Mouse (Mus musculus): ENCODE results near the gene Etnk2.
A peak's percentile ranks its signal among the peaks of the same experiment; 100 is the strongest.

The Etnk2 gene

DNA sequence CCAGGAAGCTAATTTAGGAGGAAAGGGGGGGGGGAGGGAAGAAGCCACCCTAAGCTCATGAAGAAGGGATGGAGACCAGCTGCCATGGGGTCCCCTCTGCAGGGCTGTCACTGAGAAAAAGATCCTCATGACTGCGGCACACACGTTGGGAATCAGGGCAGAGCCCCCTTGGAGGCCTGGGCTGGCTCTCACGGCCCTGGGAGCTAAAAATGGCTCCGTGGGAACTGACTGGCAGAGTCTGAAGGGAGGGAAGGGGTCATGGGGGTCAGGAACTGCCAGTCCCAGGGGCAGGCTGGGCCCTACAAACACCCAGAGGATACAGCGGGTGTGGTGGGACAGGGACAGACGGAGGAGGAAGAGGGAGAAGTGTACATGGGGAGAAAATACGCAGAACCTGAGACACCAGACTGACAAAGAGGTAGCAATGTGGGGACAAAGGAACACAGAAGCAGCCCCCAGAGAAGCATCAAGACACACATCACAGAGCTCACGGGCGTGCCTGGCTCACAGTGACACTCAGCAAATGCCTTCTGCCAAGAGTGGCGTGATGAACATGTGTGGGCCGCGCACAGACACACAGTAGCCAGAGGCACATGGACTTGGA, 19.3 kb downstream of the Etnk2 start:
- no peak for DNase-seq (ENCODE audit: low spot score)

- no peak for DNase-seq (ENCODE audit: low spot score)
Observed at GRCm38 (mm10) chr1:133383157-133383783, 19.9 kb downstream of the Etnk2 start.

DNA sequence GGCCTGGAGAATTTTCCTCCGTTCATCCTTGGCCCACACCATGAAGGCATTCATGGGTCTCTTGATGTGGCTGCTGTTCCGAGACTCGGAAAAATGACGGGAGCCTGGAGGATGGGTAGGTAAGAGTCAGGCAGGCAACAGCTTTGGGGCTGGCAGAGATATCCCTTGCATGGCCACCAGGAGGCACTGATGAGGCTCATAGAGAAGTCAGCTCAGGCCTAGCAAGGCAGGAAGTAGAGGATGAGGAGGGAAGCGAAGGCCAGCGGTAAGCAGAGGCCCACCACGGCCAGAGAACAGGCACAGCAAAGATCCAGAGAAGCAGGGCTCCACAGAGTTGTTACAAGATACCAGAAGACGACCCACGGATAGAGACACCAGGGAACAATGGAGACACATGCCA, 22.1 kb downstream of the Etnk2 start:
- no peak for DNase-seq (ENCODE audit: low spot score)

DNA sequence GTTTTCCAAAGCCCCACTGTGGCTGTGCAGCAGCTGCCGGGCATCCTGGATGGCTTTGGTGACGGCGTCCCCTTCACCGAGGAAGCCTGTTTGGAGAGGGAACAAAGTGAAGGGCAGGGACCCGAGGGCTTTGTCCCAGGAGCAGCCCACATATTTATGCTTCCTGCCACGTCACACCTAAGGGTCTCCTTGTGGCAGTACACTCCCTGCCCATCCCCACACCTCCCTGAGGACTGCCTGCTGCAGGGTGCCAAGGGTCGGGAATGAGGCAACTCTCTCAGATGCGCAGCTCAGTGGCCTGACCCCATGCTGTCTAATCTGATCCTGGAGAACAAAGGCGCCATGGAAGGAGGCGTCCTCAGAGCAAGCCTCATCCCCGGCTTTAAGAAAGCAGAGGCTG, 22.8 kb downstream of the Etnk2 start:
- no peak for DNase-seq (ENCODE audit: low spot score)

DNA sequence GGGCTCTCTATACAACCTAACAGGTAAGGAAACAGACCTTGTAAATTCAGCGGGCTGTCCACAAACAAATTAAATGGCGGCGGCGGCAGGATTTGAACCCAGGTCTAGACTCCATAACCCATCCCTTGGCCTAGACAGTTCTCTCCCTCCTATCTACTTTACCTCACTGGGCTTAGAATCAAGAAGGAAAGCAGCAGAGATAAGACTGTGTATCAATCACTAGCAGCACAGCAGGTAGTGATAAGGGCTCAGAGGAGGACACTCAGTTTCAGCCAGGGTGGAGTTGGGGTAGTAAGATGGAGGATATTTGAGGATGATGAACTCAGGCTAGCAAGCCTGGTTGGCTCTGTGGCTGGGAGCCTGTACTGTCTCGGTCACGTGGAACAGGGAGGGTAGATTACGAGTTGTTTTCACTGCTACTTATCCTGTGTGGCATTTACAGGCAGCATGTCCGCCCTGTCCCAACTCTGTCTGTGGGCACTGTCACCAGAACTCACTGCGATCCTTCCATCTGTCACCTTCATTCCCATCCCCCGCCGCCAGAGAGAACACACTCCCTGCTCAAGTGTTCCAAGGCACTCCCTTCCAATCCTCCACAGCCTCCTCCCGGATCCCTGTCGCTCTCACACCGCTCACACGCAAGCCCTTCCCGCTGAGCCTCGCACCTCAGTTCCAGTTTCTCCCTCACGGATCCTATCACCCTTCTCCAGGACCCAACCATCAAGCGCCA, 24.3 kb downstream of the Etnk2 start:
- no peak for DNase-seq (ENCODE audit: low spot score)

GRCm38 (mm10) chr1:133394702-133395101, 31.3 kb downstream of the Etnk2 start:
- no peak for DNase-seq (ENCODE audit: low spot score)

- DNase-seq (ENCODE audit: low spot score), result no peak
Observed at GRCm38 (mm10) chr1:133396693-133397092, 33.3 kb downstream of the Etnk2 start.

DNA sequence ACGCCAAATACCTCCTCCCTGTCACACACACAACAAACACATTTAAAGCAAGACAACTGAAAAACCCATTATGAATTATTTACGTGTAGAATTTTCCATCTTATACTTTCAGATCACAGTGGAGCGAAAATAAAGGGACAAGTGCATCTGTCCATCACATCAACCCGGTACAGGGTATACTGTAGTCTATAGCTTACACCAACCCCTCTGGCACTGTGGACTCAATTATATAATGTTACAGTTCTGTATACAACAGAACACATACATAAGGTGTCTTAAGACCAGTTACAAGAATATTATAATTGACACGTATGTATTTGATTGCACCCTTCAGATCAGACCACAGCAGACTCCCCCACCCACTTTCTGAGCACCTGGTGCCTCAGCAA, 33.7 kb downstream of the Etnk2 start:
- DNase-seq (ENCODE audit: low spot score), result no peak

GRCm38 (mm10) chr1:133397483-133398237, 34.3 kb downstream of the Etnk2 start:
- DNase-seq (ENCODE audit: low spot score), result no peak

DNA sequence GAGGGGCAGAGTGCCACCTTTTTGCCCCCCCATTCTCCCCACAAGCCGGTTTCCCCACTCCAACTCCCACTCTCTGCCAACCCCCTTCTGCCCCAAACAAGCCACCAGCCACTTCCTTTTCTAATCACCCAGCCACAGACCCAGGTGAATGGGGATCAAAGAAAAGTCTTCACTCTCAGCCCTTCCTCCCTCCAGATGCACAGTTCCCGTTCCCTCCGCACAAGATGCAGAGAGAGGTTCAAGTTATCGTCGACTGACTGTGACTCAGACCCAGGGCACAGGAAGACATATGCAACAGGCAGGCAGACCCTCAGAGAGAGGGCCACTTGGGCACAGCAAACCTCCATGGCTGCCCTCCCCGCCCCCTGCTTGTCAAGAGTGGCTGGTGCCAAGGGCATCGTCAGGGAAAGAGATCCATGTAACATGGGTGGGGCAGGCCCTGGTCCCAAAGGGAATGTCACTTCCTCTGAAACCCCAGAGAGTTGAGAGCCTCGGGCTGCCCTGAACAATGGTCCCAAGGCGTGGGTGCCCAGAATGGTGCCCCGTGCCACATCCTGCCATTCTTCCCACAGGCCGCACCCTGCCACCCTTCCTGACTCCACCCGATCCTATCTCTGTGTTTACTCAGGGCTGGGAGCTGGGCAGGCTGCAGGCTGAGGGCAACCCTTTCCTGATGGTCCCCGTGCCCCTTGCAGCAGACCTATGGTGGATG, 36.8 kb downstream of the Etnk2 start:
- DNase-seq (ENCODE audit: low spot score), result no peak

DNA sequence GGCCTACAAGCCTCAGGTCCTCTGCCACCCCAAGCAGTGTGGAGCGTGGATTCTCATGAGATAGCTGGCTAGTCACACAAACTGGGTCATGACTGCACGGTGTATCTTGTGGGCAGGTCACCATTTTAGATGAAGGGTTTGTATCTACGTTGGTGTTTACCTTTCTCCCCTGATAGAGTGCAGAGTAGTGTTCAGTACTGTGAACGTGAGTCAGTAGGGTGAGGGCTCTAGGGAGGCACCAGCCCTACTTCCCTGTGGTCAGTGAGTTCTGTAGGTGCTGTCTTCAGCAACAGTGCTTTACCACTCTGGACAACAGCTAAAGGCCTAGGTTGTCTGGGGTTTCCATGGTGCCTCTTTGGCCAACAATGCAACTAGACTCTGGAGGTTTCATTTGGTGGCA, 40.6 kb downstream of the Etnk2 start:
- DNase-seq (ENCODE audit: low spot score), result no peak

GRCm38 (mm10) chr1:133406614-133407013, 43.2 kb downstream of the Etnk2 start:
- no peak for DNase-seq (ENCODE audit: low spot score)

DNA sequence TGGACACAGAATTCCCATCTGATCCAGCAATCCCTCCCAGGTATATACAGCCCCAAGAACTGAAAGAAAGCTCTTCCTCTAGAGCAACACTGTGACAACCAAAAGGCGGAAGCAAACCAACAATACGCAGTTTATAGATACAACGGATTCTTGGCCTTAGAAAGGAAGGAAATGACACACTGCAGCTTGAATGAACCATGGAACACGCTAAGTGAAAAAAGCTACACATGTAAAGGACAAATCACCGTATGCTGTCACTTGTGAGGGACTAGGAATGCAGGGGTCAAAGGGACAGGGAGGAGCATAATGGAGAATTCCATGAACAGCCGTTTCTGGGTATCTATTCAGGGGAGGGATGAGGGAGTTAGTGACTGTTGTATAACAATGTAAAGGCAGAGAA, 44.1 kb downstream of the Etnk2 start:
- no peak for DNase-seq (ENCODE audit: low spot score)

DNA sequence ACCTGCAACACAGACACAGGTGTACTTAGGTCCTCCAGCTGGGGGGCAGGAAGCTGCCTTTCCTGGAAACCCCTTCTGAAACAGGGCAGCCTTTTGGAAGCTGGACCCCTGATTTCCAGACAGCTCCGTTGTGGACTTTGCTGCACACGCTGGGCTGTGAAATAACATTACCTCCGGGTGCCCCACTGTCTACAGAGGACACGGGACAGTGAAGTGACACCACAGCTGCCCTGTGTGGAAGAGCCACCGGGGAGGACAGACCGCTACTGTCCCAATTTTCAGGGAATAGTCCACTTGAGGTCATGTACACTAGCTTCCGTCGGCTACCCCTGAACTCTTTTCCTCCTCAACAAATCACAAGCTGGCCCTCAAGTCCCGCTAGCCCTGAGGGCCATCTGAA, 44.9 kb downstream of the Etnk2 start:
- DNase-seq (ENCODE audit: low spot score), result no peak

- DNase-seq (ENCODE audit: low spot score), result no peak
Observed at GRCm38 (mm10) chr1:133408880-133409516, 45.6 kb downstream of the Etnk2 start.

GRCm38 (mm10) chr1:133409786-133410185, 46.4 kb downstream of the Etnk2 start:
- DNase-seq (ENCODE audit: low spot score), result no peak

GRCm38 (mm10) chr1:133411506-133412147, 48.3 kb downstream of the Etnk2 start:
- no peak for DNase-seq (ENCODE audit: low spot score)

GRCm38 (mm10) chr1:133412941-133413340, 49.6 kb downstream of the Etnk2 start:
- DNase-seq (ENCODE audit: low spot score), result peak; percentile 48

DNA sequence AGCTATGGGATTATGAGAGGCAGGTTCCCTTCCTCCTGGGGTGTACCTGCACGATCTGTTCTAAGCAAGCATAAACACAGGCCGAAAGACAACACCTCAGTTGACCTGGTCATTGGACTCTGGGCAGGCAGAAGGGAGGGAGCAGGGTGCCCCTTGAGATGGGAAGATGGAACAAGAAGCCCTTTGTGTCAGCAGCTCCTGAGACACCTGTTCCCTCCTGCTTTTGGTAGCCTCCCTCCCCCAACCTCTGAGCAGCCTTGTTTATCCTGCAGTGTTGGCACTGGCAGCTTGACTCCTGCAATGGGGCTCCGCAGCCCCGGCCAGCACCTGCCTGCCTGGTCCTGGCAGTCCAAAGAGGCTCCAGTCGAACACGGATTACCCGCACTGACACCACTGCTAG, 51.7 kb downstream of the Etnk2 start:
- no peak for DNase-seq (ENCODE audit: low spot score)

- no peak for DNase-seq (ENCODE audit: low spot score)
Observed at GRCm38 (mm10) chr1:133415505-133415904, 52.1 kb downstream of the Etnk2 start.

DNA sequence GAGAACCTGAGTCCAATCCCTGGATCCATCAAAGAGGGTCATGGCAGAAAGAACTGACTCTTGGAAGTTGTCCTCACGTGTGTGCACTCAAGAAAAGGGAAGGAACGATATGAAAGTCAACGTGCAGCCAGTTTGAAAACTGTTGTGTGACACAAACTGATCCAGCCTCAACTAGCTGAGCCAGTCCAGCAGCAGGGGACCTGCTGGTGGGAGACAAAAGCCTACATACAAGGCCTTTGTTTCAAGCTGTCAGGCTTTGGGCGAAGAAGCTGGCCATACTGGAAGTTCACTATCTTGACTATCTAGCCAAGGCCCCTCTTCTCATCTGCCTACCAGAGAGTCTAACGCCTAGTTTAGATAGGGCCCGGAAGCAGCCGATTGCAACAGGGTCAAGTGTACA, 53.1 kb downstream of the Etnk2 start:
- DNase-seq (ENCODE audit: low spot score), result no peak
